Mouse (Mus musculus) bone marrow, adult 2 months (tissue): ENCODE results near the gene Zdhhc18.

Experiments used
- CTCF ChIP-seq: fragments of 200-500 bp; IDR thresholded peaks from 2 replicates; pipeline ENCODE4 v1.5.1; 2011; ENCODE audit warnings: low read length, control low read depth; ENCODE audit not compliant: control insufficient read depth, insufficient read depth
- POLR2A ChIP-seq: fragments of 200-500 bp; IDR thresholded peaks from 2 replicates; pipeline ENCODE4 v1.6.1; 2011; ENCODE audit warnings: low read depth, mild to moderate bottlenecking, control low read depth, low read length, borderline replicate concordance; ENCODE audit not compliant: control insufficient read depth

DNA sequence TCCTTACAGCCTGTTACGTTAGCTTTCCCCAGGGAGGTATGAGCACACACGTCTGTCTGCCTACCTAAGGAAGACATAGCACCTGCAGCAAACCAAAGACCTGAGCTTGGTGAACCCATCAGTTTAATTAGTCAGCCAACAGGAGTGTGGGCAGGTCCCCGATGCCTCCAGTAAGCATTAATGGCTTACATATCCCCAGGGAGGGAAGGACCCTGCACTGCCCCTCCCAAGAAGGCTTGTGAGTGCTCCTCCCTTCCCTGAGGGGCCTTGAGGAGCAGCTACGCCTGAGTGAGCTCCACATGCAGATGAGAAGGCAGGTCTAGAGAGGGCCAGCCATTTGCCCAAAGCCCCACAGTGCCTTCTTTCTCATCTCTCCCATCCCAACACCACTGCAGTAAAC is 6.3 kb upstream of the Zdhhc18 start:
- TF ChIP-seq CTCF (no peak), POLR2A (no peak)
